Mouse (Mus musculus): ENCODE results near the gene Ppp2r3d.
"Not testable (repeated sequence)": the region's sequence is repeated elsewhere in the genome, so short reads cannot be mapped to it uniquely, and the experiment has no call there.

Ppp2r3d gene

DNA sequence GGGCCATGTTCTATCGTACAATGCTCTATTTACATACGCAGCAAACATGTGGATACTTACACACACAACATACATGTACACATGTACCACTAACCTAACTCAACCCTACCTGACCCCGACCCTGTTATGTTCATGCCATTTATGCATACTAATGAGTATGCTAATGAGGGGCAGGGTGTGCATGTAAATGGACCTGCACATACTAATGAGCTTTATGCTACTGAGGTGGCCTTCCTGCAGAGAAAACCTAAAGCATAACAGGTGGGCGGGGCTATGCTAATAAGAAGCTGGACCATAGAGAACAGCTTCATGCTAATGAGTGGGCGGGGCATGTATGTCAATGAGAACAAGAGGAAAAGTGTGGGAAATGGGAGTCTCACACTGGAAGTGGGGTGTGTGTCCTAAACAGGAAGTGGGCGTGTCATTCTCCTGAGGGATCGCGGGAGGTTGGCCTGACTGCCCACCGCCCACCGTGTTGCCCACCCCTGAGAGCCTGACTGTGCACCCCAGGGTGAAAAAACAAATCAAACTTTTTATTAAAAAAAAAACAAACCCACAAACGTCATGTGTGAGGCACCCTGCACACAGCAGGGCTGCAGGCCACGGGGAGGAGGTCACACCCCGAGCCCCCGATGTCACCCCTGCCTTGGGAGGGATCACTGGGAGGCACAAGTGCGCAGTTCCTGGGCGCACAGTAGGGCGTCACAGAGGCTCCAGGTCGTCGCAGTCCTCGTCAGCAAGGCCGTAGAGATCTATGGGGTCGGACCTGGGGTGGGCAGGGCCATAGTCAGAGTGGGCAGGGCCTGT is at the start of gene Ppp2r3d:
Ppp2r3d (minus strand) TSS at position 803 of the 807 bp plus-strand sequence.
- peak in 1 of 2 experiments; percentile 19 for DNase-seq (ENCODE audit: low spot score in 2 of 2)

GRCm38 (mm10) chr9:124493693-124494092 is 17.0 kb upstream of the Ppp2r3d start, which contains the start of gene Gm21836:
Gm21836 (minus strand) TSS chr9:124493793.
- DNase-seq (ENCODE audit: low spot score in 2 of 2) = not testable (repeated sequence)

GRCm38 (mm10) chr9:124480361-124480980 is 3.8 kb upstream of the Ppp2r3d start:
- DNase-seq (ENCODE audit: low spot score in 2 of 2) = not testable (repeated sequence)

DNA sequence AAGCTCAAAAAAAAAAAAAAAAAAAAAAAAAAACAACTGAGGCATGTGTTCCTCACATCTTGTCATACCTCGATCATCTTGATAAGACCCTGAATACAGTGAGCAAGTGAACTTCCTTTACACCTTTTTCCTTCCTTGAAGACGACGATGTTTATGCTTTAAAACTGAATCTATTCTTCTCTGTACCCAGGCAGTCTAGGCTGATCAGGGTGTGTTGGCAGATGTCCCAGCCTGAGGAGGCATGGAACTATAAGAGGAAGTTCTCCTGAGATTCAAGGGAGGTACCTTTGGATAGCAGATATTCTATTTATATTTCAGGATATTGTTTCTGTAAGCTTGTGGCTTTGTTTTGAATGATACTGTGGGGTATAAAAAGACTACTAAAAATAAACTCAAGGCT is 1.4 kb upstream of the Ppp2r3d start:
- DNase-seq (ENCODE audit: low spot score in 2 of 2) = no peak

GRCm38 (mm10) chr9:124475689-124476088 is 1.0 kb downstream of the Ppp2r3d start:
- no peak for DNase-seq (ENCODE audit: low spot score in 2 of 2)

DNA sequence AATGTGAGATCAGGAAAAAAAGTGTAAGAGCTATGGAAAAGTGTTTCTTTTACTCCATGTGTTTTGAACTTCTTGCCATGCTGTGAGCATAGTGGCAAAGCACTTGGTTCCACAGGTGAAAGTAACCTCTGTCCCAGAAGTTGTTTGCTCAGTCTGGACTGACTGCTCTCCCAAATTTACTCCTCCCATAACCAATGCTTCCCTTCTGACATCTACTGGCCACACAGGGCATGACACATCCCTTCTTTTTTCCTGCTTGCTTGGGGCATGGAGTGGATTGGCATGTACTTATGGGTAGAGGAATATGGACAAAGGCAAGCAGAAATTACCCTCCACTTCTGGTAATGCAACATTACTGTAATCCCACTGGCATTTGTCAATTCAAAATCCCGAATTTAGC is 20.1 kb downstream of the Ppp2r3d start:
- DNase-seq (ENCODE audit: low spot score in 2 of 2) = no peak

GRCm38 (mm10) chr9:124442533-124442855 is 34.2 kb downstream of the Ppp2r3d start:
- DNase-seq (ENCODE audit: low spot score in 2 of 2) = peak in 1 of 2 experiments; percentile 11

- peak in 1 of 2 experiments; percentile 7 for DNase-seq (ENCODE audit: low spot score in 2 of 2)
These were observed 34.8 kb downstream of the Ppp2r3d start for GRCm38 (mm10) chr9:124441681-124442532.

- no peak for DNase-seq (ENCODE audit: low spot score in 2 of 2)
These were observed 36.0 kb downstream of the Ppp2r3d start for GRCm38 (mm10) chr9:124440724-124441045.

DNA sequence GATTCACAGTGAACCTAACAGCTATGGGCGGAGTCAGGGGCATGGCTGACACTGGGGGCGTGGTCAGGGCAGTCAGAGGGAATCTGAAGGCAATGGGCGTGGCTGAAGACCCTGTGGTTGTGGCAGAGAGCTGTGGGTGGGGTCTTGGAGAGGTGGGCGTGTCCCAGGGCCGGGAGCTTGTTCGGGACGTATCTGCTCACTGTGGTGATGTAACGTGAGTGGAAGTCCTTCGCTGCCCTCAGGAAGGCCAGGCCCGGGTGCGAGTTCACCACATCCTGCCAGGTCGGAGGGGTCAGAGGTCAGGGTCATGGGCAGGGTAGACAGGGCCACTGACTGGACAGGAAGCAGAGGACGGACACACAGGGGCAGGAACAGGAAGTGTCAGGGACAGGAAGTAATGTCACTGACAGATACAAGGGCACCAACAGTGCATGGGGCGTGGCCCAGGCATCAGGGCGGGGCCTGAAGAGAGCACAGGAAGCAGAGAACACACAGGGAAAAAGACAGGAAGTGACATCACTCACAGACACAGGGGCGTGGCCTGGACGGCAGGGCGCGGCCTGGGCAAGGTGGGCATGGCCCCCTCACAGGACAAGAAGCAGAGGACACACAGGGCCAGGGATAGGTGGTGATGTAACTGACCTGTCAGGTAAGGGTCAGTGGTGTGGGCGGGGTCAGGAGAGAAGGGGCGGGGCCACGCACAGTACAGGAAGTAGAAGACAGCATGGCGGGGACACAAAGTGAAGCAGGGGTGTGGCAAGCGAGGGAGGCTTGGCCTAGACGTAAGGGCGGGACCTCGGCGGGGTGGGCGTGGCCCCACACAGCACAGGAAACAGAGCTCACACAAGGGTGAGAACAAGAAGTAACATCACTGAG is 36.6 kb downstream of the Ppp2r3d start:
- peak; percentile 31 to 44 for DNase-seq (ENCODE audit: low spot score in 2 of 2)

GRCm38 (mm10) chr9:124439403-124439847 is 37.3 kb downstream of the Ppp2r3d start:
- peak in 1 of 2 experiments; percentile 54 for DNase-seq (ENCODE audit: low spot score in 2 of 2)

- DNase-seq (ENCODE audit: low spot score in 2 of 2) = peak; percentile 42 to 54
These were observed 37.9 kb downstream of the Ppp2r3d start for GRCm38 (mm10) chr9:124438686-124439346.

DNA sequence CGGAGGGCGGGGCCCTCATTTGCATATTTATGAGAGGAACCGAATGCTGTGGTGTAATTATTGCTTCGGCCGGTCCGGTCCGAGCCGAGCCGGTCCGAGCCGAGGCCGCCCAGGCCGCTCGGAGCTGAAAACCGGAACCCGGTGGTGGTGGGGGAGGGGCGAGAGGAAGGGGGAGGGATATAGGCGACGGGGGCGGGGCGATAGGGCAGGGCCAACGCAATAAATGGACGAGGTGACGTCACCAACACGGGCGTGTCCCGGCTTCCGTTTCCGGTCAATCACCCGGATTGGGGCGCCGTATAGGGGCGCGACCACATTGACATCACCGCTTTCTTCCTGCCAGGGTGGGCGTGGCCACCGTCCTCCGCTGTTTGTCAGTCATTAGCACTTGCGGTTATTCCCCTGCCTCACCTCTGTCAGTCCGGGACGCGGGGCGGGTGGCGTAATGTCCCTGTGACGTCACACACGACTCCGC is 51.2 kb downstream of the Ppp2r3d start:
- DNase-seq (ENCODE audit: low spot score in 2 of 2) = peak; percentile 95 to 96

DNA sequence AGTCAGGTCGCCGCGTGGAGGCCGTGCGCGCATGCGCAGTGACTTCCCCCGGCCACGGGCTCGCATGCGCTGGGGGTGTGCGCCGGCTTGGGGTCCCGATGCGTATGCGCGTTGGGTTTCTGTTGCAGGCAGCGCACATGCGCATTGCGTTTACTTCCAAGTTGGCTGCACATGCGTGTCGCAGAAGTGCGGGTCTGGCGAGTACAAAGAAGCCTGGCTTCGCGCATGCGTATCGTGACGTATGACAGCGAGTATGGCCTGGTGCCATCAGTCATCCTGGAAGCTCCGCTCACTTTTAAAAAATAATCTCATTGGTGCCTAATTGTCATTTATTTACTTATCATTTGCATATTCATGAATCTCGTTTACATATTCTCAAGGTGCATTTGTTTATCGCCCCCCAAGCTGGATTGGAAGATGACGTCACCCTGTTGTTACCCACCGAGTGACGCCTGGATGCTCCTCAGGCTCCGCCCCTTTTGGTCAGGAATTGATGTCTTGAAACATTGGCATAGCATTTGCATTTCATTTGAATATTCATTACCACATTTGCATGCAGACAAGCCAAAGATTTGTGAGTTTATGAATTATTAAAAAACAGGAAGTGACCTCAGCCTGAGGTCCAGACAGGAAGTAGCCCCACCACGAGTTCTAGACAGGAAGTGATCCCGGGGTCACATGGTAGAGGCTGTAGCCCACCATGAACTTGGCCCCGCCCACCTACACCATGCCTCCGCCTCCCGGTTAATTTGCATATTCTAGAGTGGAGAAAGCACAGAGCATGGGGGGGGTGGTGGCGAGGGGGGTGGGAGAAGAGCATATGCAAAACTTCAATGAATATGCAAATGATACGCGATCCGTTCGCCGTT is 51.9 kb downstream of the Ppp2r3d start:
- DNase-seq (ENCODE audit: low spot score in 2 of 2) = peak; percentile 95 to 97

DNA sequence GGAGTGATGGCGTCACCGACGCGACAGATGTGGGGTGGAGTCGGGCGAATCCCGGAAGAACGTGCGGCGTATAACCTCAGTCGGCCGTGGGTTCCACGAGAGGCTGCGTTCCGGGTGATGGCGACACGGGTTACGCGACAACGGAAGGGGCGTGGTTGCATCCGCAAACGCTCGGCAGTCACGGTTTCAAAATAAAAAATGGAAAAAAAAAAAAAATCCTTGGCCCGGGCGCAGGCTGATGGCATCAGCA is 52.5 kb downstream of the Ppp2r3d start:
- peak in 1 of 2 experiments; percentile 97 for DNase-seq (ENCODE audit: low spot score in 2 of 2)

DNA sequence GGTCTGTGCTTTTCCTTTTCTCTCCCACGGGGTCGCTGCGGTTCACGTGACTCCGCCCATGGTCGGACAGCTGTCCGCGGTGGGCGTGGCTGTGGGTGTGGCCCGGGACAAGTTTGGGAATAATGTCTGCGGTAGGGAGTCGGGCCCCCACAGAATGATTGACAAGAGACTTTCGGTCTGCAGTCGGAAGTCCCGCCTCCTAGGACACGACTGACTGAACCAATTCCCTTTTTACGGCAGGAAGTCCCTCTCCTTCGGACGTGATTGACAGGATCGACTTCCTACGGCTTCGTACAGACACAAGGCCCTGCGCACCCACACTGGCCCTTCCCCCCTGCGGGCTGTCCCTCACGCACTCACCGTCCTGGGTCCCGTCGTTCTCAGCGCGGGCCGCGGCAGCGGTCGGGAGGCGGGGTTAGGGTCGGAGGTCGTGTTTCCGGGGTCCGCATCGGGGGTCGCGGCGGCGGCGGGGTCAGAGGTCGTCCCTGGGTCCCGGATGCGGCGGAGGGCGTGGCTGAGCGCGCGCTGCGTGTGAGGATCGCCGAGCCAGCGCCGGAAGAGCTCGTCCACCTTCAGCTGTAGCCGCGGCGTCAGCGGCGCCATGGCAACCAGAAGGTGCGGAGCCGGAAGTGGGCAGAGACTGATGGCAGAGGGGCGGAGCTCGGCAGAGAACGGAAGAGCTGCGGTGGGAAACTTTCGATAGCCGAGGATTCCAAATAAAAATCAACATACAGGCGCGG is 53.0 kb downstream of the Ppp2r3d start:
- peak in 1 of 2 experiments; percentile 97 for DNase-seq (ENCODE audit: low spot score in 2 of 2)

- DNase-seq (ENCODE audit: low spot score in 2 of 2) = peak; percentile 98
These were observed 53.7 kb downstream of the Ppp2r3d start for GRCm38 (mm10) chr9:124422900-124423551.

GRCm38 (mm10) chr9:124422427-124422826 is 54.3 kb downstream of the Ppp2r3d start:
- DNase-seq (ENCODE audit: low spot score in 2 of 2) = no peak

DNA sequence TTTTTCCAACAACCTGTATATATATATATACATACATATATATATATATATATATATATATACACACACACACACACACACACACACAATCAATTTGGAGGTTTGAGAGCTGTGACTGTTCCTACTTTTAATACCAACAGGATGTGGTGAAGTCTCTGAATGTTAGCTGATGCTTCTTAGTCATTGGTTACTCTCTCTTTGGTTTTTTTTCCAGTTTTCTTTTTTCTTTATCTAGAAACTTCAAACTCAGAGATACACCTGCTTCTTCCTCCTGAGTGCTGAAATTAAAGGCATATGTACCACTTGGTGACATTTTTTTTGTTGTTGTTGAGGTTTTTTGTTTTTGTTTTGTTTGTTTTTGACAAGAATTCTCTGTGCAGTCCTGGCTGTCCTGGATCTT is 63.8 kb downstream of the Ppp2r3d start:
- DNase-seq (ENCODE audit: low spot score in 2 of 2) = no peak
